Mouse (Mus musculus) limb, embryonic 12.5 days (tissue): ENCODE results near the gene C5ar2. TPM values are rescaled to one million over a fixed set of nuclear protein-coding genes. Genes with fewer than 3 reads are reported as not detected.
A peak's percentile ranks its signal among the peaks of the same experiment; 100 is the strongest.
"Not testable (repeated sequence)": the region's sequence is repeated elsewhere in the genome, so short reads cannot be mapped to it uniquely, and the experiment has no call there.

Source experiments
- ATAC-seq: fragments of 200-750 bp; cut with Nextera tagmentation; 2 replicates; pipeline ENCODE4 v1.8.0; 2017; ENCODE audit warnings: low read depth, moderate TSS enrichment; ENCODE audit not compliant: insufficient number of reproducible peaks, insufficient read depth, low FRiP score, low TSS enrichment
- H3K27ac ChIP-seq: fragments of 300-500 bp; sonication (generic); 2 replicates; pipeline ENCODE4 v1.5.1; 2016; ENCODE audit warnings: mild to moderate bottlenecking, moderate library complexity
- H3K27me3 ChIP-seq: fragments of 300-500 bp; sonication (generic); 2 replicates; pipeline ENCODE4 v1.6.1; 2016; ENCODE audit warnings: mild to moderate bottlenecking, moderate library complexity
- H3K36me3 ChIP-seq: fragments of 300-500 bp; sonication (generic); 2 replicates; pipeline ENCODE4 v1.6.1; 2016; ENCODE audit warnings: mild to moderate bottlenecking, moderate library complexity
- H3K4me1 ChIP-seq: fragments of 300-500 bp; sonication (generic); replicated peaks from 2 replicates; pipeline ENCODE4 v1.6.1; 2016
- H3K4me2 ChIP-seq: fragments of 300-500 bp; sonication (generic); 2 replicates; pipeline ENCODE4 v1.6.1; 2016; ENCODE audit warnings: mild to moderate bottlenecking, moderate library complexity
- H3K4me3 ChIP-seq: fragments of 300-500 bp; sonication (generic); replicated peaks from 2 replicates; pipeline ENCODE4 v1.5.1; 2016; ENCODE audit warnings: mild to moderate bottlenecking
- H3K9ac ChIP-seq: fragments of 300-500 bp; sonication (generic); replicated peaks from 2 replicates; pipeline ENCODE4 v1.6.1; 2016; ENCODE audit warnings: mild to moderate bottlenecking, moderate library complexity
- H3K9me3 ChIP-seq: fragments of 300-500 bp; sonication (generic); 2 replicates; pipeline ENCODE4 v1.6.1; 2016; ENCODE audit warnings: mild to moderate bottlenecking, moderate library complexity
- WGBS: fragments of 180-500 bp; shearing (Covaris S2); methylation state at CpG from one replicate; pipeline ENCODE4 v1.1.7; 2016; 5-methylcytosine and 5-hydroxymethylcytosine counted together
- polyA plus RNA-seq: library from polyadenylated mRNA; unstranded; fragments of >200 nt; fragmentation: Nextera tagmentation; extraction: Ambion mirVana; gene quantifications from 2 replicates; pipeline ENCODE4 v1.2.1, GENCODE M21; 2016

Gene C5ar2
- polyA plus RNA-seq, 1 experiment from 2014 or later: not detected

- Histone ChIP-seq H3K4me1 (peaks cover 22% of the 10 kb centered on the region), H3K9me3 (no peaks in the 10 kb centered on the region), H3K9ac (peak overlapping the region; percentile 65), H3K36me3 (peaks cover 39% of the 10 kb centered on the region), H3K4me3 (peak overlapping the region; percentile 78), H3K27me3 (peaks cover 14% of the 10 kb centered on the region), H3K4me2 (peak overlapping the region; percentile 72), H3K27ac (peak overlapping the region; percentile 86)
- peak; percentile 77 for ATAC-seq
- WGBS: under 1% methylated on average over 18 of the region's 18 CpGs
Observed at GRCm38 (mm10) chr7:16273766-16274140, 29.8 kb upstream of the C5ar2 start.

- peak within 1 kb of the TSS; percentile 72 for H3K4me2 ChIP-seq
- WGBS: 1% methylated on average over 40 of the region's 49 CpGs
- peaks cover 22% of the 10 kb centered on the region for H3K4me1 ChIP-seq
- peak within 1 kb of the TSS; percentile 78 for H3K4me3 ChIP-seq
- H3K9me3 ChIP-seq: no peaks in the 10 kb centered on the region
- peaks cover 14% of the 10 kb centered on the region for H3K27me3 ChIP-seq
- peak within 1 kb of the TSS; percentile 86 for H3K27ac ChIP-seq
- peaks cover 33% of the 10 kb centered on the region for H3K36me3 ChIP-seq
- peak within 1 kb of the TSS; percentile 83 for H3K9ac ChIP-seq
- peak; percentile 82 for ATAC-seq
Observed at GRCm38 (mm10) chr7:16273081-16273765, 29.3 kb upstream of the C5ar2 start, which contains the start of gene Inafm1. TSS of gene Inafm1 (minus strand) at chr7:16273617.

- peak overlapping the region; percentile 86 for H3K27ac ChIP-seq
- peaks cover 28% of the 10 kb centered on the region for H3K36me3 ChIP-seq
- H3K4me2 ChIP-seq: peak overlapping the region; percentile 72
- peaks cover 14% of the 10 kb centered on the region for H3K27me3 ChIP-seq
- H3K9me3 ChIP-seq: no peaks in the 10 kb centered on the region
- peak overlapping the region; percentile 83 for H3K9ac ChIP-seq
- ATAC-seq: peak; percentile 73
- peak overlapping the region; percentile 78 for H3K4me3 ChIP-seq
- peaks cover 22% of the 10 kb centered on the region for H3K4me1 ChIP-seq
- WGBS: under 1% methylated on average over 41 of the region's 46 CpGs
Observed at GRCm38 (mm10) chr7:16272681-16273080, 28.7 kb upstream of the C5ar2 start.

- ATAC-seq: no peak
- Histone ChIP-seq H3K9ac (no peak overlapping the region; the same call in 1 of the 2 replicates), H3K4me2 (no peak overlapping the region), H3K9me3 (0 out of 2 replicates have a peak, but pooled peaks cover 1% of the 10 kb centered on the region), H3K27ac (no peak overlapping the region), H3K36me3 (peaks cover 12% of the 10 kb centered on the region), H3K27me3 (peaks cover 14% of the 10 kb centered on the region), H3K4me3 (no peak overlapping the region), H3K4me1 (peaks cover 22% of the 10 kb centered on the region)
- WGBS: 83% methylated on average over 1 of the region's 1 CpGs
Observed at GRCm38 (mm10) chr7:16271139-16271538, 27.2 kb upstream of the C5ar2 start.

- H3K27me3 ChIP-seq, ATAC-seq, H3K4me3 ChIP-seq, H3K9me3 ChIP-seq, H3K36me3 ChIP-seq, H3K9ac ChIP-seq, H3K27ac ChIP-seq, H3K4me1 ChIP-seq, H3K4me2 ChIP-seq: not testable (repeated sequence)
- WGBS: 75% methylated on average over 7 of the region's 7 CpGs
Observed at GRCm38 (mm10) chr7:16266593-16266992, 22.6 kb upstream of the C5ar2 start.

- Histone ChIP-seq H3K4me1 (no peaks in the 10 kb centered on the region), H3K36me3 (no peaks in the 10 kb centered on the region), H3K27me3 (peaks cover 5% of the 10 kb centered on the region; the same call in 1 of the 2 replicates), H3K9me3 (peaks cover 9% of the 10 kb centered on the region), H3K4me2 (no peak overlapping the region), H3K27ac (no peak overlapping the region), H3K4me3 (no peak overlapping the region), H3K9ac (no peak overlapping the region)
- ATAC-seq: no peak
- 90% methylated on average over 11 of the region's 11 CpGs for WGBS
Observed at GRCm38 (mm10) chr7:16265856-16266255, 21.9 kb upstream of the C5ar2 start.

- Histone ChIP-seq H3K9ac (no peak overlapping the region), H3K9me3 (peaks cover 9% of the 10 kb centered on the region), H3K4me2 (no peak overlapping the region), H3K4me1 (no peaks in the 10 kb centered on the region), H3K27ac (no peak overlapping the region), H3K4me3 (no peak overlapping the region), H3K27me3 (no peaks in the 10 kb centered on the region; the same call in 1 of the 2 replicates), H3K36me3 (no peaks in the 10 kb centered on the region)
- WGBS: 76% methylated on average over 5 of the region's 5 CpGs
- ATAC-seq: no peak
Observed at GRCm38 (mm10) chr7:16263843-16264242, 19.9 kb upstream of the C5ar2 start.

- no peak for ATAC-seq
- H3K36me3 ChIP-seq: no peaks in the 10 kb centered on the region
- H3K27me3 ChIP-seq: no peaks in the 10 kb centered on the region
- peaks cover 9% of the 10 kb centered on the region for H3K9me3 ChIP-seq
- no peak overlapping the region for H3K9ac ChIP-seq
- H3K4me1 ChIP-seq: no peaks in the 10 kb centered on the region
- no peak overlapping the region for H3K4me2 ChIP-seq
- H3K27ac ChIP-seq: no peak overlapping the region
- H3K4me3 ChIP-seq: no peak overlapping the region
- WGBS: 33% methylated on average over 8 of the region's 8 CpGs
Observed at GRCm38 (mm10) chr7:16263015-16263787, 19.2 kb upstream of the C5ar2 start.

- 74% methylated on average over 1 of the region's 1 CpGs for WGBS
- no peak for ATAC-seq
- Histone ChIP-seq H3K4me3 (no peak overlapping the region), H3K27ac (no peak overlapping the region), H3K27me3 (no peaks in the 10 kb centered on the region), H3K4me1 (no peaks in the 10 kb centered on the region), H3K9me3 (peaks cover 7% of the 10 kb centered on the region), H3K9ac (no peak overlapping the region), H3K4me2 (no peak overlapping the region), H3K36me3 (no peaks in the 10 kb centered on the region)
Observed at GRCm38 (mm10) chr7:16261097-16261496, 17.1 kb upstream of the C5ar2 start.

GRCm38 (mm10) chr7:16259110-16259590 lies 15.2 kb upstream of the C5ar2 start, which contains the start of gene C5ar1:
TSS of gene C5ar1 (minus strand) at chr7:16259540.
- 89% methylated on average over 5 of the region's 5 CpGs for WGBS

GRCm38 (mm10) chr7:16257830-16258229 lies 13.9 kb upstream of the C5ar2 start:
- Histone ChIP-seq H3K27ac (no peak overlapping the region), H3K4me3 (no peak overlapping the region), H3K27me3 (no peaks in the 10 kb centered on the region), H3K9ac (no peak overlapping the region), H3K4me2 (no peak overlapping the region), H3K4me1 (no peaks in the 10 kb centered on the region), H3K9me3 (no peaks in the 10 kb centered on the region), H3K36me3 (no peaks in the 10 kb centered on the region)
- no peak for ATAC-seq
- 91% methylated on average over 11 of the region's 11 CpGs for WGBS

More at GRCm38 (mm10) chr7:16259110-16259590, 15.2 kb upstream of the C5ar2 start, which contains the start of gene C5ar1:
- no peak for ATAC-seq
- Histone ChIP-seq H3K36me3 (no peaks in the 10 kb centered on the region), H3K27me3 (no peaks in the 10 kb centered on the region), H3K4me2 (no peak within 1 kb of the TSS), H3K9ac (no peak within 1 kb of the TSS), H3K9me3 (no peaks in the 10 kb centered on the region), H3K4me1 (no peaks in the 10 kb centered on the region), H3K4me3 (no peak within 1 kb of the TSS), H3K27ac (no peak within 1 kb of the TSS)
